Mouse (Mus musculus) c-Kit-negative CD71-positive TER-119-positive erythroid progenitor cells, embryonic 14.5 days (primary cell): ENCODE data around the gene Kifc3.
"Not testable (repeated sequence)": the region's sequence is repeated elsewhere in the genome, so short reads cannot be mapped to it uniquely, and the experiment has no call there.

ENCODE experiments used
- DNase-seq: peaks from one replicate; pipeline ENCODE4 v3.0.0-alpha.2; 2013; ENCODE audit warnings: low read depth, low spot score

Kifc3 gene

GRCm38 (mm10) chr8:95202649-95203275, at the start of gene Kifc3:
TSS of gene Kifc3 (minus strand) at chr8:95202812.
- no peak for DNase-seq

- no peak for DNase-seq
Measured at GRCm38 (mm10) chr8:95252056-95252455, 49.4 kb upstream of the Kifc3 start.

- no peak for DNase-seq
Measured at GRCm38 (mm10) chr8:95249847-95250246, 47.2 kb upstream of the Kifc3 start.

GRCm38 (mm10) chr8:95247277-95247676, 44.7 kb upstream of the Kifc3 start:
- DNase-seq: no peak

- no peak for DNase-seq
Measured at GRCm38 (mm10) chr8:95245180-95245579, 42.6 kb upstream of the Kifc3 start.

- DNase-seq: no peak
Measured at GRCm38 (mm10) chr8:95243853-95244252, 41.2 kb upstream of the Kifc3 start.

- no peak for DNase-seq
Measured at GRCm38 (mm10) chr8:95242826-95243571, 40.4 kb upstream of the Kifc3 start.

- no peak for DNase-seq
Measured at GRCm38 (mm10) chr8:95242099-95242825, 39.6 kb upstream of the Kifc3 start.

GRCm38 (mm10) chr8:95235683-95236082, 33.1 kb upstream of the Kifc3 start:
- DNase-seq: peak; percentile 50

- not testable (repeated sequence) for DNase-seq
Measured at GRCm38 (mm10) chr8:95230086-95230485, 27.5 kb upstream of the Kifc3 start.

GRCm38 (mm10) chr8:95227151-95227468, 24.5 kb upstream of the Kifc3 start:
- no peak for DNase-seq

GRCm38 (mm10) chr8:95226251-95227150, 23.9 kb upstream of the Kifc3 start:
- no peak for DNase-seq

- DNase-seq: no peak
Measured at GRCm38 (mm10) chr8:95223969-95224368, 21.4 kb upstream of the Kifc3 start.

- no peak for DNase-seq
Measured at GRCm38 (mm10) chr8:95221045-95221444, 18.4 kb upstream of the Kifc3 start.

- no peak for DNase-seq
Measured at GRCm38 (mm10) chr8:95220571-95220998, 18.0 kb upstream of the Kifc3 start.

- no peak for DNase-seq
Measured at GRCm38 (mm10) chr8:95219623-95220022, 17.0 kb upstream of the Kifc3 start.

GRCm38 (mm10) chr8:95215709-95216360, 13.2 kb upstream of the Kifc3 start:
- no peak for DNase-seq

- no peak for DNase-seq
Measured at GRCm38 (mm10) chr8:95209924-95210323, 7.3 kb upstream of the Kifc3 start.

GRCm38 (mm10) chr8:95205946-95206345, 3.3 kb upstream of the Kifc3 start:
- no peak for DNase-seq

- peak; percentile 26 for DNase-seq
Measured at GRCm38 (mm10) chr8:95204039-95204380, 1.4 kb upstream of the Kifc3 start.

GRCm38 (mm10) chr8:95203326-95204038, 870 bp upstream of the Kifc3 start:
- no peak for DNase-seq
